Mouse (Mus musculus) intestine, embryonic 14.5 days (tissue): Measurements from ENCODE around the gene Fignl2. TPM values are rescaled to one million over a fixed set of nuclear protein-coding genes. Genes with fewer than 3 reads are reported as not detected.

Experiments
- ATAC-seq: fragments of 200-750 bp; cut with Nextera tagmentation; replicated peaks from 2 replicates; pipeline ENCODE4 v1.8.0; 2017; ENCODE audit warnings: low read depth, moderate number of reproducible peaks, moderate TSS enrichment, moderate library complexity; ENCODE audit not compliant: low FRiP score, low TSS enrichment
- DNase-seq: peaks from one replicate; pipeline ENCODE4 v3.0.0-alpha.2; 2018; ENCODE audit warnings: low spot score
- H3K27ac ChIP-seq: fragments of 300-500 bp; sonication (generic); 2 replicates; pipeline ENCODE4 v1.5.1; 2014; ENCODE audit warnings: low read depth, mild to moderate bottlenecking, control low read depth
- H3K27me3 ChIP-seq: fragments of 300-500 bp; sonication (generic); replicated peaks from 2 replicates; pipeline ENCODE4 v1.6.1; 2014; ENCODE audit warnings: low read length, control low read depth; ENCODE audit not compliant: control insufficient read depth, insufficient read depth
- H3K36me3 ChIP-seq: fragments of 300-500 bp; sonication (generic); 2 replicates; pipeline ENCODE4 v1.6.1; 2014; ENCODE audit warnings: low read length, control low read depth; ENCODE audit not compliant: control insufficient read depth, insufficient read depth
- H3K4me1 ChIP-seq: fragments of 300-500 bp; sonication (generic); replicated peaks from 2 replicates; pipeline ENCODE4 v1.6.1; 2014; ENCODE audit warnings: low read length, control low read depth, mixed read lengths; ENCODE audit not compliant: control insufficient read depth, insufficient read depth
- H3K4me2 ChIP-seq: fragments of 300-500 bp; sonication (generic); 2 replicates; pipeline ENCODE4 v1.6.1; 2014; ENCODE audit warnings: low read length
- H3K4me3 ChIP-seq: fragments of 300-500 bp; sonication (generic); 2 replicates; pipeline ENCODE4 v1.5.1; 2014; ENCODE audit warnings: low read depth, low read length, control low read depth, mixed read lengths
- H3K9ac ChIP-seq: fragments of 300-500 bp; sonication (generic); 2 replicates; pipeline ENCODE4 v1.6.1; 2014; ENCODE audit warnings: mild to moderate bottlenecking, low read length
- H3K9me3 ChIP-seq: fragments of 300-500 bp; sonication (generic); 2 replicates; pipeline ENCODE4 v1.6.1; 2016; ENCODE audit warnings: low read length, control low read depth; ENCODE audit not compliant: control insufficient read depth
- WGBS: fragments of 180-500 bp; shearing (Covaris S2); extraction: QIAGEN DNeasy Blood & Tissue Kit; methylation state at CpG from one replicate; pipeline ENCODE4 v1.1.7; 2014; 5-methylcytosine and 5-hydroxymethylcytosine counted together
- polyA plus RNA-seq: library from polyadenylated mRNA; unstranded; fragments of >200 nt; fragmentation: Nextera tagmentation; extraction: Ambion mirVana; gene quantifications from 2 replicates; pipeline ENCODE4 v1.2.1, GENCODE M21; 2014

Gene Fignl2
- polyA plus RNA-seq, 1 experiment from 2014 or later: 0.43 TPM

GRCm38 (mm10) chr15:101097985-101098651 is 19.8 kb upstream of the Fignl2 start:
- no peaks in the 10 kb centered on the region for H3K9me3 ChIP-seq
- peaks cover 14% of the 10 kb centered on the region for H3K4me1 ChIP-seq
- H3K36me3 ChIP-seq: no peaks in the 10 kb centered on the region
- 0 out of 2 replicates have a peak overlapping the region, but pooled peaks have one; percentile 21 for H3K9ac ChIP-seq
- H3K4me2 ChIP-seq: peak overlapping the region; percentile 51
- ATAC-seq: peak; percentile 34
- WGBS: 12% methylated on average over 28 of the region's 28 CpGs
- no peaks in the 10 kb centered on the region for H3K27me3 ChIP-seq
- DNase-seq: peak; percentile 78
- no peak overlapping the region for H3K27ac ChIP-seq
- no peak overlapping the region for H3K4me3 ChIP-seq

DNA sequence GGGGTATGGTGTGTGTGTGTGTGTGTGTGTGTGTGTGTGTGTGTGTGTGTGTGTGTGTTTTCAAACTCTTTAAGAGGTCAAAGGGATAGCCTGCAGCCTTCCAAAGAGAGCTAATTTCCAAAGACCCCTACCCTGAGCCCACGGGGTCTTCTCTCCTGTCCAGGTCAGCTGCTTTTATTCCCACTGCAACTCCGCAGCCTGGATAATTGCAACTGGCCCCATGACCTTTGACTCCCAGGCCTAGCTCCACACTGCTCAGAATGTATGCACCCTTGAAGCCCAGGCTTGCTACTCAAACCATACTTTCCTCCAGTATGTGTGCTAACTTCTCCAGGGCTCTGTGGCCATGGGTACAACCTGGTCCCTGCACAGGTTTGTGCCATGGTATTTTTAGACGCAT is 17.0 kb upstream of the Fignl2 start:
- Histone ChIP-seq H3K4me1 (peaks cover 14% of the 10 kb centered on the region), H3K9me3 (no peaks in the 10 kb centered on the region), H3K4me3 (no peak overlapping the region), H3K9ac (no peak overlapping the region), H3K27me3 (no peaks in the 10 kb centered on the region), H3K36me3 (no peaks in the 10 kb centered on the region), H3K27ac (no peak overlapping the region), H3K4me2 (no peak overlapping the region)
- WGBS: 62% methylated on average over 3 of the region's 3 CpGs
- ATAC-seq: no peak
- DNase-seq: no peak

GRCm38 (mm10) chr15:101094979-101095378 is 16.6 kb upstream of the Fignl2 start:
- Histone ChIP-seq H3K27me3 (no peaks in the 10 kb centered on the region), H3K4me3 (no peak overlapping the region), H3K4me1 (peaks cover 14% of the 10 kb centered on the region), H3K9ac (no peak overlapping the region), H3K4me2 (no peak overlapping the region), H3K9me3 (no peaks in the 10 kb centered on the region), H3K27ac (no peak overlapping the region), H3K36me3 (no peaks in the 10 kb centered on the region)
- no peak for ATAC-seq
- DNase-seq: no peak
- WGBS: 42% methylated on average over 9 of the region's 9 CpGs

DNA sequence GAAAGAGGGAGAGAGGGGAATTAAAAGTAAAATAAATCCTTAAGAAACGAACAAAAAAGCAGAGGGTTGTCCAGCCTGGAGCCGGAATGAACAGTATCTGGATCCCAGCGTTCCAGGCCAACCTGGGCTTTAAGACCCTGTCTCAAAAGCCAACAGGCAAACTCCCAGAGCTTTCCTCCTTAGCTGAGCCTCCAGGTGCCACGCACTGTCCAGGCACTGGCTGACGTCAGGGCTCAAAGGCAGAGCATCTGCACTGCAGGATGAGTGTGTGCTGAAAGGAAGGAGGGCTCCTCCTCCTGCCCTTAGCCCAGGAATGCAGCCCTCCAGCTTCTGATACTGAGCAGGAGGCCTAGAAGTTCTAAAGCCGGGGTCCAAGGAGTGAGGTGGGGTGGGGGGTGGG is 15.6 kb upstream of the Fignl2 start:
- H3K27me3 ChIP-seq: no peaks in the 10 kb centered on the region
- no peak overlapping the region for H3K4me3 ChIP-seq
- H3K4me2 ChIP-seq: no peak overlapping the region
- DNase-seq: no peak
- no peak overlapping the region for H3K27ac ChIP-seq
- no peak for ATAC-seq
- no peak overlapping the region for H3K9ac ChIP-seq
- peaks cover 14% of the 10 kb centered on the region for H3K4me1 ChIP-seq
- no peaks in the 10 kb centered on the region for H3K36me3 ChIP-seq
- H3K9me3 ChIP-seq: no peaks in the 10 kb centered on the region
- 27% methylated on average over 6 of the region's 6 CpGs for WGBS

DNA sequence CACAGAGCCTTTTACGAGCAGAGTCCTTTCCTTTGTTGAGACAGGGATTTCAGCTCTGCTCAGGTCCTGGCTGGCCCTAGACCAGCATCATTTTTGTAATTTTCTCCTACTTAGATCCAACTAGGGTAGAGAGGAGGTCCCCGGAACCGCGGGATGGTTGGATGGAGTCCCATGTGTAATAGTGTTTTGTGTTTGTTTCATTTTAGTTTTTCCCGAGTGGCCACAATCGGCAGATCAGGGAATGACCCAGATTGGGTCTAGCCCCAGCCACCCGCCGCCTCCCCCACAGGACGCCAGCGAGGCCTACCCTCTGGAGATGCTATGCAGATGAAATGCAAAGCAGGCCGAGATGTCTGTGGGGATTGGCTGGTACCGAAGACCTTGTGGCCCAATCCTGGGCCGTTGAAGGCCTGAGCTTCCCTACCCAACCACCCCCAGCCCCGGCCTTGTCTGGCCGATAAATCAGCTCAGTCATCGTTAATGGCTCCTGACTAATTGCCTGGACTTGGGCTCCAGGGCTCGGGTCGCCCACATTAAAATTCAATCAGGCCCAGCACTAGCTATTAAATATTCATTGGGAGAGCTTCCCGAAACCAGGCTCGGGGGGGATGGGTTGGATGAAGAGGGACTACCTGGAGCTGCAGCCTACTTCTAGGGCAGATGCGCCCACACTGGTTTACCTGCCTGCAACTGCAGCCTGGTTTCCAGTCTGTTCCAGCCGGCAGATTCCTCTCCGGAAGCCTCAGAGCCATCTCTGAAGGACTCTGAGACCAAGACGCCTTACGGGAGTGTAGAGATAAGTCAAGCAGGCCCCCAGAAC is 14.7 kb upstream of the Fignl2 start:
- Histone ChIP-seq H3K9me3 (no peaks in the 10 kb centered on the region), H3K27me3 (no peaks in the 10 kb centered on the region), H3K4me2 (peak overlapping the region; percentile 16; the same call in 1 of the 2 replicates), H3K36me3 (no peaks in the 10 kb centered on the region), H3K4me3 (no peak overlapping the region), H3K9ac (no peak overlapping the region), H3K4me1 (peaks cover 7% of the 10 kb centered on the region), H3K27ac (peak overlapping the region; percentile 17; the same call in 1 of the 2 replicates)
- 28% methylated on average over 25 of the region's 25 CpGs for WGBS
- no peak for DNase-seq
- peak; percentile 50; the same call in 1 of the 2 replicates for ATAC-seq

- H3K4me2 ChIP-seq: peak overlapping the region; percentile 16; the same call in 1 of the 2 replicates
- no peaks in the 10 kb centered on the region for H3K9me3 ChIP-seq
- H3K4me1 ChIP-seq: peaks cover 4% of the 10 kb centered on the region; the same call in 1 of the 2 replicates
- no peak overlapping the region for H3K9ac ChIP-seq
- H3K36me3 ChIP-seq: no peaks in the 10 kb centered on the region
- no peak for DNase-seq
- H3K27me3 ChIP-seq: no peaks in the 10 kb centered on the region
- H3K27ac ChIP-seq: peak overlapping the region; percentile 17; the same call in 1 of the 2 replicates
- WGBS: 40% methylated on average over 14 of the region's 14 CpGs
- no peak for ATAC-seq
- no peak overlapping the region for H3K4me3 ChIP-seq
These were observed 13.9 kb upstream of the Fignl2 start for GRCm38 (mm10) chr15:101092121-101092828.

GRCm38 (mm10) chr15:101091551-101091950 is 13.2 kb upstream of the Fignl2 start:
- no peak overlapping the region for H3K4me2 ChIP-seq
- WGBS: 94% methylated on average over 8 of the region's 8 CpGs
- H3K27ac ChIP-seq: no peak overlapping the region
- no peak overlapping the region for H3K9ac ChIP-seq
- no peak overlapping the region for H3K4me3 ChIP-seq
- no peaks in the 10 kb centered on the region for H3K27me3 ChIP-seq
- ATAC-seq (no peak), DNase-seq (no peak)
- H3K36me3 ChIP-seq: no peaks in the 10 kb centered on the region
- H3K4me1 ChIP-seq: peaks cover 4% of the 10 kb centered on the region; the same call in 1 of the 2 replicates
- no peaks in the 10 kb centered on the region for H3K9me3 ChIP-seq

GRCm38 (mm10) chr15:101088291-101088690 is 9.9 kb upstream of the Fignl2 start:
- 75% methylated on average over 4 of the region's 4 CpGs for WGBS
- no peak for ATAC-seq
- no peaks in the 10 kb centered on the region for H3K27me3 ChIP-seq

More at GRCm38 (mm10) chr15:101088291-101088690, 9.9 kb upstream of the Fignl2 start:
- H3K4me1 ChIP-seq: peaks cover under 1% of the 10 kb centered on the region; the same call in 1 of the 2 replicates
- H3K27ac ChIP-seq: no peak overlapping the region
- H3K9me3 ChIP-seq: no peaks in the 10 kb centered on the region
- H3K36me3 ChIP-seq: no peaks in the 10 kb centered on the region
- DNase-seq: no peak
- H3K4me3 ChIP-seq: no peak overlapping the region
- no peak overlapping the region for H3K9ac ChIP-seq
- H3K4me2 ChIP-seq: no peak overlapping the region
